Mouse (Mus musculus) c-Kit-negative CD71-positive TER-119-positive erythroid progenitor cells, embryonic 14.5 days (primary cell): ENCODE results near the gene Ciao2a.

Experiments
- DNase-seq: peaks from one replicate; pipeline ENCODE4 v3.0.0-alpha.2; 2013; ENCODE audit warnings: low read depth, low spot score

The Ciao2a gene

GRCm38 (mm10) chr9:66126456-66127192 is at the start of gene Ciao2a, which contains the start of gene Snx1:
Ciao2a (plus strand) TSS chr9:66126611.
Snx1 (minus strand) TSS chr9:66126587.
- DNase-seq, result peak; percentile 94

GRCm38 (mm10) chr9:66078072-66078471 is 48.3 kb upstream of the Ciao2a start:
- no peak for DNase-seq

GRCm38 (mm10) chr9:66078493-66078892 is 47.9 kb upstream of the Ciao2a start:
- no peak for DNase-seq

- no peak for DNase-seq
Measured at GRCm38 (mm10) chr9:66080804-66081459, 45.5 kb upstream of the Ciao2a start.

- no peak for DNase-seq
Measured at GRCm38 (mm10) chr9:66081999-66082398, 44.4 kb upstream of the Ciao2a start.

GRCm38 (mm10) chr9:66084171-66084570 is 42.2 kb upstream of the Ciao2a start:
- no peak for DNase-seq

- DNase-seq, result no peak
Measured at GRCm38 (mm10) chr9:66087062-66087461, 39.3 kb upstream of the Ciao2a start.

GRCm38 (mm10) chr9:66088411-66088810 is 38.0 kb upstream of the Ciao2a start:
- DNase-seq, result peak; percentile 60

GRCm38 (mm10) chr9:66090593-66091244 is 35.7 kb upstream of the Ciao2a start:
- no peak for DNase-seq

- DNase-seq, result no peak
Measured at GRCm38 (mm10) chr9:66091327-66092231, 34.8 kb upstream of the Ciao2a start.

- no peak for DNase-seq
Measured at GRCm38 (mm10) chr9:66092664-66093063, 33.7 kb upstream of the Ciao2a start.

- no peak for DNase-seq
Measured at GRCm38 (mm10) chr9:66101577-66101976, 24.8 kb upstream of the Ciao2a start.

GRCm38 (mm10) chr9:66102668-66103067 is 23.7 kb upstream of the Ciao2a start:
- DNase-seq, result no peak

GRCm38 (mm10) chr9:66104601-66105000 is 21.8 kb upstream of the Ciao2a start:
- peak; percentile 60 for DNase-seq

GRCm38 (mm10) chr9:66105168-66105567 is 21.2 kb upstream of the Ciao2a start:
- no peak for DNase-seq

- DNase-seq, result no peak
Measured at GRCm38 (mm10) chr9:66109574-66109973, 16.8 kb upstream of the Ciao2a start.

GRCm38 (mm10) chr9:66110126-66110525 is 16.3 kb upstream of the Ciao2a start:
- DNase-seq, result no peak

GRCm38 (mm10) chr9:66110611-66111379 is 15.6 kb upstream of the Ciao2a start:
- DNase-seq, result no peak

- DNase-seq, result no peak
Measured at GRCm38 (mm10) chr9:66114341-66114740, 12.1 kb upstream of the Ciao2a start.

GRCm38 (mm10) chr9:66116890-66117289 is 9.5 kb upstream of the Ciao2a start:
- DNase-seq, result no peak

- no peak for DNase-seq
Measured at GRCm38 (mm10) chr9:66119498-66119897, 6.9 kb upstream of the Ciao2a start.
